Mouse (Mus musculus): Measurements from ENCODE around the gene Ndufv1.
"Not testable (repeated sequence)": the region's sequence is repeated elsewhere in the genome, so short reads cannot be mapped to it uniquely, and the experiment has no call there.

Ndufv1 gene

DNA sequence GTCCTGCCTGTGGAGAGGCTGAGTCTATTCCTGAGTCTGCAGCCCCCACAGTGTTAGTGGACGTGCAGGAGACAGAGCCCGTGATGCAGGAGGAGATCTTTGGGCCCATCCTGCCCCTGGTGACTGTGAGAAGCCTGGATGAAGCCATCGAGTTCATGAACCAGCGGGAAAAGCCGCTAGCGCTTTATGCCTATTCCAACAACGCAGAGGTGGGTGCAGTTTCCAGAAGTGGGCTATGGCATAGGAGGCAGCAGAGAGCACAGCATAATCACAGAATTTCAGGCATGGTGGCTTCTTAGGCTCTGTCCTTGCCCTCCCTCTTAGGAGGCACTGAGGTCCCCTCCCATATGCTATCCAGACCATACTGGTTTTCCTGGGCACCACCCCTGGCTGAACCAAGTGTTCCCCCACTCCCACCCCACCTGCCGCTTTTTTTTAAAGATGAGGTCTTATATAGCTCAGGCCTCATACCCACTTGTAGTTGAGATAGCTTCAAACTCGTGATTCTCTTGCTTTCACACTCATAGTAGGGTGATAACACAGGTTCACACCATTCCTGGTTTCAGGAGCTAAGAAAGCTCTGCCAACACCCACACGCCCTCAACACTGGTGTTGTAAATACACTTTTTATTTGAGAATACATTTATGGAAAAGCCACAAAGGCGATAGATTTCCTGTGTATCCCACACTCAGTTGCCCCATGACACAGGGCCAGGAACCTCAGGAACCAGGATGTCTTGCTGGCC lies 46.1 kb downstream of the Ndufv1 start:
- DNase-seq, result no peak

GRCm38 (mm10) chr19:3964030-3964429 lies 48.6 kb downstream of the Ndufv1 start:
- DNase-seq, result no peak

DNA sequence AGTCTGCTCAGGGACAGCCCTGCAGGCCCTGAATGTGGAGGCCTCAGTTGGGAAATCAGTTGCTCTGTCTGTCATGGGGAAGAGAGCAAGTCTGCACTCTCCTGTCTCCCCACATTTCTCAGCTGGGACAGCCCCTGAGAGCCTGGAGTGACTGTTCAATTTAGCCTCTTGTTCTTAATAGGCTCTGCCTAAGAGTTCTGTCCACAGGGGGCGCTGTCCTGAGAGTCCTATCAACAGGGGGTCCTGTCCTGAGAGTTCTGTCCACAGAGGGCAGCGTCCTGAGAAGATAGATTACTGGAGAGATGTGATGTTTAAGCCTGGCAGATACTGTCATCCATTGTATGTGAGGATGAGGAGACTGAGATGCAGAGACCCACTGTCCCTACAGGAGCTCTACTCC lies 50.1 kb downstream of the Ndufv1 start:
- no peak for DNase-seq

GRCm38 (mm10) chr19:3961805-3962204 lies 50.8 kb downstream of the Ndufv1 start:
- not testable (repeated sequence) for DNase-seq

DNA sequence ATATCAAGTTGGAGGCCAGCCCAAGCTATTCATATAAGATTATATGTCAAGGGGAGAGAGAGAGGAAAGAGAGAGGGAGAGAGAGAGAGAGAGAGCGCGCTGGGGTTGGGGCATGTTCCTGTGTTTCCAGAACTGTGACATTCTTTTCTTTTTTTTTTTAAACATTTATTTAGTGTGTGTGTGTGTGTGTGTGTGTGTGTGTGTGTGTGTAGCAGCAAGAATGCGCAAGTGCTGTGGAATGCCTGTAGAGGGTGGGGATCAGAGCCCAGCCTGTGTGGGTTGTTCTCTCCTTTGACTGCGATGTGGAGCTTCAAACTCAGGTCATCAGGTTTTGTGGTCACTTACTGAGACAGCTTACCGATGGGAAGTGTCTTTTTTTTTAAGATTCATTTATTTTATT lies 52.4 kb downstream of the Ndufv1 start:
- no peak for DNase-seq

GRCm38 (mm10) chr19:3959030-3959429 lies 53.6 kb downstream of the Ndufv1 start:
- no peak for DNase-seq

DNA sequence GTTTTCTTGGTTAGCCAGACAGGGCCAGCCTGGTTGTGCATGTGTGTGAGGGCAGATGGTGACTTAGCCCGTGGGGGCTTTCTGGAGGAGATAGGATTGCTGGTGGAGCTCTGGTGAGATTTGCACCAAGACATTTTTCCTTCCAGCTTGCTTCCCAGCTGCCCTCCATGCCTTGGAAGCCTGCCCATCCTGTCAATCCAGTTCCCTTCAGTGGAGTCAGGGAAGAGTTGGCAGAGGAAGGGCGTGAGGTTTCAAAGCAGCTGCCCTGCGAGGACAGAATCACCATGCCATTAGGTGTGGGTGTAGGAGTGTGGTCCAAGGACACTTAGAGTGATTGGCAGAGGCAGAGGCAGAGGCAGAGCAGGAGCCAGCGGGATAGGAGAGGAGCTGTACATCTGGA lies 54.1 kb downstream of the Ndufv1 start, which contains the start of gene Aldh3b3:
TSS of gene Aldh3b3 (plus strand) at position 176 of the 400 bp plus-strand sequence.
- DNase-seq, result no peak

Measured in thymus, postnatal 25 days (tissue).